Mouse (Mus musculus) testis, adult 2 months (tissue): ENCODE data around the gene Smlr1. TPM values are rescaled to one million over a fixed set of nuclear protein-coding genes. Genes with fewer than 3 reads are reported as not detected.

Source experiments
- H3K27ac ChIP-seq: fragments of 200-500 bp; 2 replicates; pipeline ENCODE4 v1.5.1; 2012; ENCODE audit warnings: low read depth, low read length; ENCODE audit not compliant: control insufficient read depth, insufficient read depth
- H3K27me3 ChIP-seq: fragments of 200-500 bp; 2 replicates; pipeline ENCODE4 v1.6.1; 2012; ENCODE audit warnings: mild to moderate bottlenecking, low read length, moderate library complexity; ENCODE audit not compliant: control insufficient read depth, insufficient read depth
- H3K36me3 ChIP-seq: fragments of 200-500 bp; 2 replicates; pipeline ENCODE4 v1.6.1; 2012; ENCODE audit warnings: mild to moderate bottlenecking, low read length; ENCODE audit not compliant: control insufficient read depth, insufficient read depth
- H3K4me1 ChIP-seq: fragments of 200-500 bp; 2 replicates; pipeline ENCODE4 v1.6.1; 2012; ENCODE audit warnings: low read length; ENCODE audit not compliant: control insufficient read depth, insufficient read depth
- H3K4me3 ChIP-seq: fragments of 200-500 bp; 2 replicates; pipeline ENCODE4 v1.5.1; 2012; ENCODE audit warnings: low read depth, mild to moderate bottlenecking, low read length, moderate library complexity, mixed read lengths; ENCODE audit not compliant: control insufficient read depth
- CTCF ChIP-seq: fragments of 200-500 bp; IDR thresholded peaks from 2 replicates; pipeline ENCODE4 v1.5.1; 2012; ENCODE audit warnings: low read depth, mild to moderate bottlenecking, inconsistent platforms, low read length, moderate library complexity; ENCODE audit not compliant: control insufficient read depth, insufficient read depth, insufficient replicate concordance
- POLR2A ChIP-seq: fragments of 200-500 bp; IDR thresholded peaks from 2 replicates; pipeline ENCODE4 v1.6.1; 2012; ENCODE audit warnings: low read depth, mild to moderate bottlenecking, inconsistent platforms, low read length, moderate library complexity; ENCODE audit not compliant: control insufficient read depth
- polyA plus RNA-seq: library from polyadenylated mRNA; depleted of rRNA; stranded (reverse); fragments of >200 nt; gene quantifications from 2 replicates; pipeline ENCODE4 v1.2.3, GENCODE M21; 2012; rRNA removed

The Smlr1 gene
- not detected in 2 replicates for polyA plus RNA-seq

GRCm38 (mm10) chr10:25535891-25536331, at the start of gene Smlr1:
TSS of gene Smlr1 (minus strand) at chr10:25536267.
- Histone ChIP-seq H3K4me1 (no peaks in the 10 kb centered on the region), H3K27me3 (no peaks in the 10 kb centered on the region), H3K27ac (no peak within 1 kb of the TSS), H3K36me3 (no peaks in the 10 kb centered on the region), H3K4me3 (no peak within 1 kb of the TSS)
- TF ChIP-seq POLR2A (no peak), CTCF (no peak)

- Histone ChIP-seq H3K36me3 (no peaks in the 10 kb centered on the region), H3K4me3 (no peak overlapping the region)
- no peak for TF ChIP-seq CTCF
- no peak for TF ChIP-seq POLR2A
Observed at GRCm38 (mm10) chr10:25584899-25585298, 48.8 kb upstream of the Smlr1 start.

GRCm38 (mm10) chr10:25580066-25580465, 44.0 kb upstream of the Smlr1 start:
- Histone ChIP-seq H3K4me1 (no peaks in the 10 kb centered on the region), H3K27ac (no peak overlapping the region), H3K27me3 (no peaks in the 10 kb centered on the region), H3K36me3 (no peaks in the 10 kb centered on the region), H3K4me3 (no peak overlapping the region)
- TF ChIP-seq CTCF (no peak), POLR2A (no peak)

More at GRCm38 (mm10) chr10:25584899-25585298, 48.8 kb upstream of the Smlr1 start:
- Histone ChIP-seq H3K27me3 (no peaks in the 10 kb centered on the region), H3K27ac (no peak overlapping the region), H3K4me1 (no peaks in the 10 kb centered on the region)

- no peaks in the 10 kb centered on the region for H3K36me3 ChIP-seq
- no peaks in the 10 kb centered on the region for H3K4me1 ChIP-seq
- H3K27ac ChIP-seq: no peak overlapping the region
- H3K4me3 ChIP-seq: no peak overlapping the region
- TF ChIP-seq POLR2A: no peak
- no peak for TF ChIP-seq CTCF
- H3K27me3 ChIP-seq: no peaks in the 10 kb centered on the region
Observed at GRCm38 (mm10) chr10:25571319-25572240, 35.5 kb upstream of the Smlr1 start.

GRCm38 (mm10) chr10:25552936-25553335, 16.9 kb upstream of the Smlr1 start:
- Histone ChIP-seq H3K36me3 (no peaks in the 10 kb centered on the region), H3K27me3 (no peaks in the 10 kb centered on the region)
- TF ChIP-seq CTCF (no peak), POLR2A (no peak)

GRCm38 (mm10) chr10:25541097-25541496, 5.0 kb upstream of the Smlr1 start:
- Histone ChIP-seq H3K27ac (no peak overlapping the region), H3K27me3 (no peaks in the 10 kb centered on the region), H3K4me1 (no peaks in the 10 kb centered on the region), H3K4me3 (no peak overlapping the region), H3K36me3 (no peaks in the 10 kb centered on the region)
- TF ChIP-seq CTCF (no peak), POLR2A (no peak)

More at GRCm38 (mm10) chr10:25552936-25553335, 16.9 kb upstream of the Smlr1 start:
- Histone ChIP-seq H3K27ac (no peak overlapping the region), H3K4me1 (no peaks in the 10 kb centered on the region), H3K4me3 (no peak overlapping the region)

GRCm38 (mm10) chr10:25539771-25540168, 3.7 kb upstream of the Smlr1 start:
- no peak overlapping the region for H3K4me3 ChIP-seq
- H3K4me1 ChIP-seq: no peaks in the 10 kb centered on the region
- no peak overlapping the region for H3K27ac ChIP-seq
- no peaks in the 10 kb centered on the region for H3K27me3 ChIP-seq
- H3K36me3 ChIP-seq: no peaks in the 10 kb centered on the region
- TF ChIP-seq POLR2A: no peak
- no peak for TF ChIP-seq CTCF
